Mouse (Mus musculus) intestine, embryonic 16.5 days (tissue): ENCODE measurements around the gene Alpk1. TPM values are rescaled to one million over a fixed set of nuclear protein-coding genes. Genes with fewer than 3 reads are reported as not detected.
A peak's percentile ranks its signal among the peaks of the same experiment; 100 is the strongest.

Experiments
- ATAC-seq: fragments of 200-750 bp; cut with Nextera tagmentation; 2 replicates; pipeline ENCODE4 v1.8.0; 2017; ENCODE audit warnings: moderate TSS enrichment, moderate library complexity
- H3K27ac ChIP-seq: fragments of 300-500 bp; sonication (generic); 2 replicates; pipeline ENCODE4 v1.5.1; 2014; ENCODE audit warnings: mild to moderate bottlenecking, low read length
- H3K27me3 ChIP-seq: fragments of 300-500 bp; sonication (generic); replicated peaks from 2 replicates; pipeline ENCODE4 v1.6.1; 2014; ENCODE audit warnings: low read length, control low read depth, mixed read lengths; ENCODE audit not compliant: control insufficient read depth, insufficient read depth
- H3K36me3 ChIP-seq: fragments of 300-500 bp; sonication (generic); 2 replicates; pipeline ENCODE4 v1.6.1; 2014; ENCODE audit warnings: low read length, control low read depth; ENCODE audit not compliant: control insufficient read depth, insufficient read depth
- H3K4me1 ChIP-seq: fragments of 300-500 bp; sonication (generic); 2 replicates; pipeline ENCODE4 v1.6.1; 2014; ENCODE audit warnings: low read length, control low read depth, mixed read lengths; ENCODE audit not compliant: control insufficient read depth, insufficient read depth
- H3K4me2 ChIP-seq: fragments of 300-500 bp; sonication (generic); 2 replicates; pipeline ENCODE4 v1.6.1; 2014; ENCODE audit warnings: low read depth, low read length, control low read depth
- H3K4me3 ChIP-seq: fragments of 300-500 bp; sonication (generic); 2 replicates; pipeline ENCODE4 v1.5.1; 2014; ENCODE audit warnings: mild to moderate bottlenecking, low read length
- H3K9ac ChIP-seq: fragments of 300-500 bp; sonication (generic); 2 replicates; pipeline ENCODE4 v1.6.1; 2014; ENCODE audit warnings: low read depth, low read length
- H3K9me3 ChIP-seq: fragments of 300-500 bp; sonication (generic); 2 replicates; pipeline ENCODE4 v1.6.1; 2016; ENCODE audit warnings: low read length, control low read depth; ENCODE audit not compliant: control insufficient read depth
- WGBS: fragments of 180-500 bp; shearing (Covaris S2); extraction: QIAGEN DNeasy Blood & Tissue Kit; methylation state at CpG from one replicate; pipeline ENCODE4 v1.1.7; 2014; 5-methylcytosine and 5-hydroxymethylcytosine counted together
- polyA plus RNA-seq: library from polyadenylated mRNA; unstranded; fragments of >200 nt; fragmentation: Nextera tagmentation; extraction: Ambion mirVana; gene quantifications from 2 replicates; pipeline ENCODE4 v1.2.1, GENCODE M21; 2015

The Alpk1 gene
- polyA plus RNA-seq, 1 experiment from 2014 or later = 1.6 TPM

DNA sequence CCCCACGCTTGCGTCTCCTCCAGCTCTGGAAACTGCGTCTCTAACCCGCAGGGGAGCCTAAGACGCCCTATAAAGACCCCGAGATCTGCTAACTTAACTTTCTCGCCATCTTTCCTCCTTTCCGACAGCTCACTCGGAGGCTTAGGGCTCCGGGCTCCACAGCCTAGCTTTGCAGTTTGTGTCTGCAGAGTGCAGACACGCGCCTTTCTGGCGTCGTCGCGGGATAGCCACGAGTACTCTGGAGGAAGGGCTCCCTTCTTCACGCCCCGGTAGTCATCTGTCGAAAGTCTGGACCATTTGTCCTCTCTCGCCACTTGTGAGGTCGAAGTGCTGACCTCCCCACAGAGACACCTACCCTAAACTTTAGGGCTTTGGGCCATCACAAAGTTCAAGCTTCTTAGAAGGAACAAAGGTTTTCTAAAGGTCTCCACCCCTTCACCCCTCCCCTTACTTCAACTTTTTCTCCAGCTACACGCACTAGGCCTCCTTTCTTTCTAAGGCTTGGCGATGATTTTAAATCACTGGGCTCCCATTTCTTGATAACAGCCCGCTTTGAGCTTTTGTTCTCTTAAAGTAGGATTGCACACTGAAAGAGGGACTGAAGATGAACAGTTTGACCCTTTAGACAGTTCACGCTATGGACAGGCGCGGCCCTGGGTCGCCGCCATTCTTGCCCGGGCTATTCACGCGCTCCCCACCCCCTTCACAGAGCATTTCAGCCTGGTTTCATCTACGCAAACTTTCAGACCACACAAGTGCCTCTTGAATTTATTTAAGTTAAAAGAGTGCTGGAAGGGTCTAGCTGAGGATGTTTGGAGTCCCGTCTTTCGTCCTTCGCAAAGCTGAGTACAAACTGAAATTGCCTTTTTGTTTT is 151.8 kb downstream of the Alpk1 start:
- Histone ChIP-seq H3K27ac (no peak overlapping the region), H3K9me3 (no peaks in the 10 kb centered on the region), H3K9ac (no peak overlapping the region), H3K4me2 (no peak overlapping the region), H3K36me3 (no peaks in the 10 kb centered on the region), H3K27me3 (peaks cover 54% of the 10 kb centered on the region), H3K4me3 (no peak overlapping the region), H3K4me1 (peaks cover 21% of the 10 kb centered on the region)
- ATAC-seq = no peak
- WGBS = 3% methylated on average over 37 of the region's 37 CpGs

DNA sequence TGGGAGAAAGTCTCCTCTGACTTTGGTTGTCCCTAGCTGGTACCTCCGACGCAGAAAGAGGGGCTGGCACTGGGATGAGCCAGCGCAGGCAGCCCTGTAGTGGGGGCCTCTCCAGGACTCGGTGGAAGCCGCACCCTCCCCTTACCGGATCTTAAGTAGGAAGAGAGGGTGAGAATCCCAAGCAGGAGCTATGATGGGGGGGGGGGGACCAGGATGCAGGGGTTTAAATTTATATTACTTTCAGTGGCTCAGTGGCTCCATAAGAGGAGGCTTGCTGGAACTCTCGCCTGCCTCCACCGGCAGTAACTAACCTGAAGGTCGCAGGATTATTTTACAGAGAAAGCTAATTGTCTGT is 152.4 kb downstream of the Alpk1 start:
- Histone ChIP-seq H3K4me1 (peaks cover 15% of the 10 kb centered on the region), H3K9ac (no peak overlapping the region), H3K27me3 (peaks cover 48% of the 10 kb centered on the region), H3K36me3 (no peaks in the 10 kb centered on the region), H3K27ac (no peak overlapping the region), H3K4me3 (no peak overlapping the region), H3K9me3 (no peaks in the 10 kb centered on the region), H3K4me2 (no peak overlapping the region)
- ATAC-seq = no peak
- 2% methylated on average over 9 of the region's 9 CpGs for WGBS

DNA sequence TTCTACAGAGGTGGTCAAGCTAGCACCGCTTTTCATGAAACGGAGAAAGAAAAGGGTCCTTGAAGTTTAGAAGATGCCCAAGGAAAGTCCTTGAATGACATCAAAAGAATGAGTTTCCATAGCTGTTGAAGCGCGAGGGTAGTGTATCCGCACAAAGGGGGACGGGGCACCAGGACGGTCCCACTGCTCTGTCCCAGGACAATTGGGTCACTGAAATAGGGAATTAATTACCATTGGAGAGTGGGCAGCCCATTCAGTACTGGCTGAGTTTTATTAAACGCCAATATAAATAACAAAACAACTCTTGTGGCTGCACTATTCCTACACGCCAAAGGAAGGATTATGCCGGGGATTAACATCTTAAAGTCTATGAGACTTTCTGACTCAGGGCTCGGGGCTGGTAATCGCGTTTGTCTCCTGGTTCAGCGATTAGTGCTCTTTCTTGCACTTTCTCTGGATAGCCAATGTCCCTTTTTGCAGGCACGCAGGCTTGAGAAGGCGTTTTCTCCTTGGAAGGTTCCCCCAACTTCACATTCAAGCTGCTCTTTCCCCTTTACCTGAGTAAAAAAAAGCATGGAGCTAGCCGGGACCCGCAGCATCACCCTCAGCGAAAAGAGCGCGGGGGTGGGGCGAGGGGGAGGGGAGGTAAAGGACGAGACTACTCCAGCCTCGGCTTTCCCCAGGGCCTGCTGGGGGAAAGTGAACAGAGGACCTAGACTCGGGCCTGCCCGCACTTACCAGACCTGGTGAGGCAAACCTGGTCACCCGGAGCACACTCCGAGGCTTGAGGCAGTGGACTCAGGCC is 153.0 kb downstream of the Alpk1 start:
- Histone ChIP-seq H3K9ac (no peak overlapping the region), H3K36me3 (no peaks in the 10 kb centered on the region), H3K4me1 (peaks cover 9% of the 10 kb centered on the region), H3K27me3 (peaks cover 45% of the 10 kb centered on the region), H3K4me3 (no peak overlapping the region), H3K27ac (no peak overlapping the region), H3K9me3 (no peaks in the 10 kb centered on the region), H3K4me2 (no peak overlapping the region)
- no peak for ATAC-seq
- WGBS = 2% methylated on average over 28 of the region's 28 CpGs

DNA sequence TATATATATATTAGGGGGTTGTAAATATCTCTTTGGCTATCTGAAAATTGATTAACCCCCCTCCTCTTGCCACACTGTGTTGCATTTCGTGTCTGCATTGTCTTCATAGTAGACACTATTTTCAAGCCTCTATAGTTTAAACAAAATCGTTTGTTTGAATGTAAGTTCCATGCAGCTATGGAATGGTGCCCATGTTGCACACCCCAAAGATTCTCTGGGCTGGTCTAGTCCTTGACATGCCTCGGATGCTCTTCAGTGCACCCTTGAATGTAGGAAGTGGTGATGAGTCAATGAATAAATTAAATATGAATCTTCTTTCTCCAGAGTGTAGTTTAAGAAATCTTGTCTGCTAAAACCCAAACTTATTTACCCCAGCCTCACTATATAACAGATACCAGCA is 153.8 kb downstream of the Alpk1 start:
- Histone ChIP-seq H3K36me3 (no peaks in the 10 kb centered on the region), H3K4me3 (no peak overlapping the region), H3K27me3 (peaks cover 36% of the 10 kb centered on the region), H3K9ac (no peak overlapping the region), H3K27ac (no peak overlapping the region), H3K9me3 (no peaks in the 10 kb centered on the region), H3K4me2 (no peak overlapping the region), H3K4me1 (peaks cover 6% of the 10 kb centered on the region; the same call in 1 of the 2 replicates)
- ATAC-seq = no peak
- WGBS = 9% methylated on average over 3 of the region's 3 CpGs

DNA sequence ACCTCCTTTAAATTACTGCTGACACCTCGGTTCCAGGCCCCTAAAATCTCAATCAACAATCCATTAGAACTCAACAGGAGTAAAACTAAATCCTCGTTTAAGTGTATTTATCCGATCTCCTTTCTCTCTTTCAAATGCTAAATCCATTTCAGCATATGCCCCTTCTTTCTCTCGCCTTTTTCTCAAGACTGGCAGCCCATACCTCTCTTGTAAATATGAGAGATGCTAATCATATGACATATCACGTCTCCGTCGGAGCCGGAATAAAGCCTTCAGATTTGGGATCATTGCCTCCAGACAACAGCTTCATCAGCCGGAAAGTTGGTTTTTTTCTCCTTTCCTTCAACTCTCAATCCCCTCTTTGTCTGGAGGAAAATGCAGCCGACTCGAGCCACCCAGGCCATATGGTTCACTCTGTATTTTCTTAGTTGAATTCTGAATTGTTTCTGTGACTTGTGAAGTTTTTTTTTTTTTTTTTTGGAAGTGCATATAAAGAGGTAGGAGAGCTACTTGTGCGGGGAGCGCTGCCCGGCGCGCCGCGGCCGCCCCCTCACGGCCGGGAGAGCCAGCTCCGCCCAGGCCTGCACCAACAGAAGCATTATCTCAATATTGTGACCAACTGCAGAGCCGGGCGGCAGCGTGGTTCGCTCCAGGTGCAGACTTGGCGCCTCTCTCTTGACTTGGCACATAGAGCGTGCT is 154.5 kb downstream of the Alpk1 start:
- peaks cover 33% of the 10 kb centered on the region for H3K27me3 ChIP-seq

DNA sequence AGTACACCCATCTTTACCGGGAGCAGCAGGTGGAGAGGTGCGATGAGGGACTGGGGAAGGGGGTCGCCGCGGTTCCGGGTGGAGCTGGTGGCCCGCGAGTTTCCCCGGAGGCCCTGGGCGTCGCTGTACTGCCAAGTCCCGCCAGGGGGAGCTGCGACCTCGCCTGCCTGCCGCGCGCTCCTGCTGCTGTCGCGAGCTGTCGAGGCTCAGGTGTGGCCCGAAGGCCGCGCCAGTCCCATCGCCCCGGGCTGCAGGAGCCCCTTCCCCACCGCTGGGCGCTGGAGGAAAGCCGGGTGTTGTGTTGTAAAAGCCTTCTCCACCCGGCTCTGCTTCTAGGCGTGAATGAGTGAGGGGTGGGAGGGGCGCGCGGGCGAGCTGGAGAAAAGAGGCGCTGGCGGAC is 155.0 kb downstream of the Alpk1 start:
- H3K36me3 ChIP-seq = no peaks in the 10 kb centered on the region
- H3K27me3 ChIP-seq = peaks cover 31% of the 10 kb centered on the region
- ATAC-seq = peak; percentile 72
- H3K4me1 ChIP-seq = peaks cover 6% of the 10 kb centered on the region; the same call in 1 of the 2 replicates
- no peaks in the 10 kb centered on the region for H3K9me3 ChIP-seq
- peak overlapping the region; percentile 42 for H3K4me3 ChIP-seq
- WGBS = under 1% methylated on average over 36 of the region's 36 CpGs
- peak overlapping the region; percentile 75 for H3K4me2 ChIP-seq
- H3K27ac ChIP-seq = no peak overlapping the region
- 0 out of 2 replicates have a peak overlapping the region, but pooled peaks have one; percentile 21 for H3K9ac ChIP-seq

More for the DNA sequence above, 154.5 kb downstream of the Alpk1 start:
- peak overlapping the region; percentile 42 for H3K4me3 ChIP-seq
- no peaks in the 10 kb centered on the region for H3K9me3 ChIP-seq
- 0 out of 2 replicates have a peak overlapping the region, but pooled peaks have one; percentile 21 for H3K9ac ChIP-seq
- no peak overlapping the region for H3K27ac ChIP-seq
- WGBS = 1% methylated on average over 28 of the region's 28 CpGs
- no peaks in the 10 kb centered on the region for H3K36me3 ChIP-seq
- peaks cover 6% of the 10 kb centered on the region; the same call in 1 of the 2 replicates for H3K4me1 ChIP-seq
- ATAC-seq = 0 out of 2 replicates have a peak, but pooled peaks have one; percentile 16
- H3K4me2 ChIP-seq = peak overlapping the region; percentile 75

Other genes starting within 250 kb of the Alpk1 start
- gene Larp7, start 227.2 kb downstream of the Alpk1 start, polyA plus RNA-seq = 39.1 and 46.7 TPM in 2 replicates
- gene Zgrf1, start 227.0 kb downstream of the Alpk1 start, polyA plus RNA-seq = 3.6 and 3.7 TPM in 2 replicates
- not detected in 2 replicates for gene Neurog2, start 147.4 kb downstream of the Alpk1 start, polyA plus RNA-seq
- gene Tifa, start 9.3 kb upstream of the Alpk1 start, polyA plus RNA-seq = 27.4 and 35.2 TPM in 2 replicates
- gene Ap1ar, start 57.0 kb upstream of the Alpk1 start, polyA plus RNA-seq = 87.4 and 101 TPM in 2 replicates
- gene Fam241a, start 115.8 kb upstream of the Alpk1 start, polyA plus RNA-seq = 3.0 and 8.9 TPM in 2 replicates